Mouse (Mus musculus): ENCODE measurements around the gene Oit1. TPM values are rescaled to one million over a fixed set of nuclear protein-coding genes. Genes with fewer than 3 reads are reported as not detected.
A peak's percentile ranks its signal among the peaks of the same experiment; 100 is the strongest.

Gene Oit1
- total RNA-seq, 2 experiments from 2014 or later: not detected

- DNase-seq (ENCODE audit: low spot score in 2 of 2): no peak
Observed at GRCm38 (mm10) chr14:8304082-8304481, 74.5 kb downstream of the Oit1 start.

GRCm38 (mm10) chr14:8302687-8303086, 75.9 kb downstream of the Oit1 start:
- DNase-seq (ENCODE audit: low spot score in 2 of 2): no peak

- peak; percentile 23 to 30 for DNase-seq (ENCODE audit: low spot score in 2 of 2)
Observed at GRCm38 (mm10) chr14:8300281-8300680, 78.3 kb downstream of the Oit1 start.

Other genes starting within 250 kb of the Oit1 start
- gene Pdhb, start 205.7 kb downstream of the Oit1 start, total RNA-seq (2021): 100 to 1,000 TPM; 273 to 282 TPM
- gene Kctd6, start 164.6 kb downstream of the Oit1 start, total RNA-seq (2021): 10 to 100 TPM in 1 of 2 experiments, 1 to 10 TPM in 1; 7.7 to 11.5 TPM
- gene Acox2, start 119.4 kb downstream of the Oit1 start, total RNA-seq (2021): 1 to 10 TPM in 1 of 2 experiments, not detected in 1; 1.0 TPM
- 1 to 10 TPM; 1.3 to 2.2 TPM for gene Fam107a, start 60.7 kb downstream of the Oit1 start, total RNA-seq (2021)